Mouse (Mus musculus): Measurements from ENCODE around the gene Gm4952. TPM values are rescaled to one million over a fixed set of nuclear protein-coding genes. Genes with fewer than 3 reads are reported as not detected.

The Gm4952 gene
- total RNA-seq, 2 experiments from 2014 or later: 0.29 TPM; not detected in 1

DNA sequence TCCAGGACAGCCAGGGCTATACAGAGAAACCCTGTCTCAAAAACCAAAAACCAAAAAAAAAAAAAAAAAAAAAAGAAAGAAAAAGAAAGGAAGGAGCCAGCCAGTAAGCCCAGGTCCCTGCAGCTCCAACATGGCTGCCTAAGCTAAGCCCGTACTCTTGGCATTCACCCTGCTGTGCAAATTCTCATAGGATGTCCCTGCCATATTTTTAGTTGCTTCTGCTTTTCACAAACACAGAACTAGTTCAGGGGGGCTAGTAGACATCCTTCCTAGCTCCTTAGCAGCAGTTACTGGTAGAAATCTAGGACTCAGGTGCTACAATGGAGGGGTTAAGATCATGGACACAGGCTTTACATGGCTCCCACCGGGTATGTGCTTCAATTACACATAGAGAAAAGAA lies 24.3 kb upstream of the Gm4952 start:
- no peak for DNase-seq (ENCODE audit: extremely low spot score in 1 of 2, low spot score in 2 of 2)
- H3K4me3 ChIP-seq: no peak overlapping the region
- no peak for TF ChIP-seq CTCF (IDR thresholded peaks at IDR 0.05)
- intact Hi-C loops (cut with DNase I): no loop called here
- no peak overlapping the region for H3K27ac ChIP-seq

DNA sequence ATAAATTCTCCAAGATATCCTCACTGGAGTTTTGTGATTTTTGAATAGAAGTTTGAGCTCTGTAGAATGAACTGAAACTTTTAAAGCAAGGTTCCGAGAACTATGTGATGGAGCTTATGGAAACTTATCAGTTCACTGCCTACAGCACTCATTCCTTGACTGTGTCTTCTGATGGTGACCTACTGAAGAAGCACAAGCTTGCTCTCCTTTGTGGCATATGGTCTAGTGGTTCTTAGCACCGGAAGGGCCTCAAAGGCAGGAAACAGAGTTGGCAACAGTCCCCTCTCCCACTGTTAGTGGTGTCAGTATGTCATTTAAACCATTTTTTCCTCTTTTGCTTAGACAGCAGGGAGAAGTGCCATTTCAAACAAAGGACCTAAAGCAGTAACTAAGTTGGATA lies 23.1 kb upstream of the Gm4952 start:
- TF ChIP-seq CTCF (IDR thresholded peaks at IDR 0.05): no peak
- intact Hi-C loops (cut with DNase I): no loop called here
- DNase-seq (ENCODE audit: extremely low spot score in 1 of 2, low spot score in 2 of 2): no peak

DNA sequence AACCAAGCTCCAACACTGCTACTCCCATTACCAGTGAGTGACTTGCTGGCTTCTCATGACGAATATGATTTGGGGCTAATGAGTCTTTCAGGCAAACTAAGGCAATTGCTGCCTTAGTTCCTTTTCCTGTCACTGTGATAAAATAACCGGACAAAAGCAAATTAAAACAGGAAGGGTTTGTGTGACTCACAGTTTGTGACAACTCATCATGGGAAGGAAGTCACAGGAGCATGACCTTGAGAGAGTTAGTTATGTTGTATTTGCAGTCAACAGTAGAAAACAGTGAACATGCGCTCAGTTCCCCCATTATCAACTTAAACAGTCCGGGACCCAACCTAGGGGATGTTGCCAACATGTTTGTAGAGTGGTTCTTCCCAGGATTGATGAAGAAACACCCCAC lies 14.5 kb upstream of the Gm4952 start:
- no peak for DNase-seq (ENCODE audit: extremely low spot score in 1 of 2, low spot score in 2 of 2)
- no peak overlapping the region for H3K27ac ChIP-seq
- intact Hi-C loops (cut with DNase I): no loop called here
- TF ChIP-seq CTCF (IDR thresholded peaks at IDR 0.05): no peak
- no peak overlapping the region for H3K4me3 ChIP-seq

More for the DNA sequence above, 23.1 kb upstream of the Gm4952 start:
- Histone ChIP-seq H3K4me3 (no peak overlapping the region), H3K27ac (no peak overlapping the region)

DNA sequence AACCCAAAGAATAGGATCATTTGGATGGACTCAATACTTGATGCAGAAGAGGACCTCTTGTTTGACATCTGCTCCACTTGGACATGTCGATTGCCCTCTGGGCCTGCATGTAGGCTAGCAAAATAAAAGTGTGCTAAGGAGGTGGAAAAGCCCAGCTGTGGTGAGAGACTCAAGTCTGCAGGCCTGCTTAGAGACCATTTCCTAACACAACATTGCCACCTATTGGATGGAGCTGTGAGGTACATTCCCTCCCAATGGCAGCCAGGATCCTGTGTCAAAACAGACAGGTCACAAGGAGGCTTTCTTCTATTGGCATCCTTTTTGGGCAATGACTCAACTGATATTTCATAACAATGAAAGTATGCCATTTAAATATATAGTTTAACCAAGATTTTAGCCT lies 7.9 kb upstream of the Gm4952 start:
- Histone ChIP-seq H3K4me3 (no peak overlapping the region), H3K27ac (no peak overlapping the region)
- TF ChIP-seq CTCF (IDR thresholded peaks at IDR 0.05): peak; percentile 89
- DNase-seq (ENCODE audit: extremely low spot score in 1 of 2, low spot score in 2 of 2): peak; percentile 69 to 73
- intact Hi-C loops (cut with DNase I): loop anchor here (1.0 to 5.0 kb wide), 5 partner anchors 74 to 580 kb away; partner anchors contain the start of genes Lpxn and Zfp91

DNA sequence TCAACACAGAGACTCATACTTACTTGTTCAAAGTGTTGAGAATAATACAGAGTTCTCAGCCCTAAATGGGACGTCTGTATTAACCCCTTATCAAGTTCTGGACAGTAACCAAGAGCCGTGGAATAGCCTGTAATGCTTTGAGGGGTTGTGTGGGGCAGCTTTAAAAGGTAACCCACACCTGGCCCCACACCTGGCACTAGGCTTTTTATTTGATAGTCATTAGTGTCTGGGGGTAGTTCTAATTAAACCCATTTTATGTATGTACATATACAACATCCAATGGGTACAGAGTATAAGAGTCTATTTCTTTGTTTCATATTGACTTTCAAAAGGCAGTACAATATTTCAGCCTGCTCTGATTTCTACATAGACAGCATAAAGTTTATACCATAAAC lies 4.6 kb upstream of the Gm4952 start:
- no peak for TF ChIP-seq CTCF (IDR thresholded peaks at IDR 0.05)
- Histone ChIP-seq H3K4me3 (peak overlapping the region; percentile 61), H3K27ac (no peak overlapping the region)
- DNase-seq (ENCODE audit: extremely low spot score in 1 of 2, low spot score in 2 of 2): no peak
- intact Hi-C loops (cut with DNase I): loop anchor here (5.0 kb wide), 1 partner anchor 227 kb away; no protein-coding TSS in a partner anchor

DNA sequence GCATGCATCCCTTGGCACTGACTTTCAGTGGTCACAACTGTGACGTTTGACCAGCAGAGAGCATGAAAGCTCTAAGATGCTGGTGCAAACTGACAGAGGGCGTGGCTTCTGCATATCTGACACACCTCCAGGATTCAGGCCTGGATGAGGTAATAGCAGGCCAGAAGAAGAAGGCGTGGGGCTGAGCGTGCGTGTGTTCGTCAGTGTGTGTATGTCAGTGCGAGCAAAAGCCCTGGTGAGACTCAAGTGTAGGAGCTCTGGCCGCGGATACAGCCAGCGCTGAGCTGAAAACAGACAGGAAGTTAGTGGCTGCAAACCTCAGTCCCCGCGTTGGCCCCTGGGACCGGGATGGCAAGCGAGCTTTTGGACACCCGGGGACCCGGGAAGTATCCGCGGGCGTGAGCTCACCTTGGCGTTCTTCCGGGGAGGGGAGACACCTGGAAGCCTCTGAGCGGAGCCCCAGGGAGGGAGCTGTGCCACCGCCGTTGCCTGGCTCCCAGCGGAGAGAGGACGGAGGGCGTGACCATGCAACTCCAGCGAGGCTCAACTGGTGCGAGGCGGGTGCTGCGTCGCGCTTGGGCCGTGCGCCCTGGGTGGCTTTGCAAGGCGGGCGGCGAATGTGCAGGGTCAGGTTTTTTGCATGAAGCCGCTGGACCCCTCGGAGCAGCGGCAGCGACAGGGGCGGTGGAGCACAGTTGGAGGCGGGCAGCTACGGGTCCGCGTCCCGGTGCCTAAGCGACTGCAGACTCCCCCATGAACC lies 4.1 kb upstream of the Gm4952 start:
- peak overlapping the region; percentile 61 for H3K4me3 ChIP-seq
- H3K27ac ChIP-seq: peak overlapping the region; percentile 87
- intact Hi-C loops (cut with DNase I): loop anchor here (5.0 kb wide), 1 partner anchor 227 kb away; no protein-coding TSS in a partner anchor
- peak; percentile 21 for TF ChIP-seq CTCF (IDR thresholded peaks at IDR 0.05)
- DNase-seq (ENCODE audit: extremely low spot score in 1 of 2, low spot score in 2 of 2): peak; percentile 43 to 54

DNA sequence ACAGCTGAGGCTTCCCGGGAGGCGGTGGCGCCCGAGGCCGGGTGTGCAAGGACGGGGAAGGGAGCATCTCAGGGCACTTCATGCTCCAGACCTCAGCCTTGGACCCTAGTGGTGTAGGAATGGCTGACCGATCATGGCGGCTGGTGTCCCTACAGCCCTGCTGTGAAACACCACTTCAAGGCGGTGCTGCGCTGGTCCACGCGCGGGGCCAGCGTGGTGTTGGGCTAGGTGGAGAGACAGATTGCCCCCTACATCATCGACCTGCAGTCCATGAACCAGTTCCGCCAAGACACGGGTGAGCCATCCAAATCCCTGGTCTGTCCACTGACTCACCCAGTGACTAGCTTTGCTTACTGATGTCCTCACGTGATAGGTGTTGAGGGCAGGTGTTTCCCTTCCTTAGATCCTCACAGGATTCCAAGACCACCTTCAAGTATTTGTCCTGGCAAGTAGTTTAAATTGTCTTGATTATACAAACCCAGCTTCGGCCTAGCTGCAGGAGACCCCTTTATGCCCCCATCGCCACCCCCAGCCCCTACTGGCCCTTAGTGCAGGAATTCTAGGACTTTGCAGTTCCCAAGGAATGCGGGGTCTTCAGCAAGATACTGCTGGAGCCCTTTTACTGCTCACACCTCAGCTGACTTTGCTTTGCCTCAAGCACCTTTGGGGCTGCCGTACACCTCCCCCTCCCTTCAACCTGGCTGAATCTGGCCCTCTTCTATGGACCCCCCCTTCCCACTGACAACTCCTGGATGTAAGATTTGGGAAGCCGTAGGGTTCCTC lies 3.3 kb upstream of the Gm4952 start:
- TF ChIP-seq CTCF (IDR thresholded peaks at IDR 0.05): no peak; the same call in 1 of the 2 replicates
- Histone ChIP-seq H3K27ac (peak overlapping the region; percentile 87), H3K4me3 (peak overlapping the region; percentile 61)
- peak in 1 of 2 experiments; percentile 18 for DNase-seq (ENCODE audit: extremely low spot score in 1 of 2, low spot score in 2 of 2)
- intact Hi-C loops (cut with DNase I): loop anchor here (5.0 kb wide), 1 partner anchor 226 kb away; no protein-coding TSS in a partner anchor

DNA sequence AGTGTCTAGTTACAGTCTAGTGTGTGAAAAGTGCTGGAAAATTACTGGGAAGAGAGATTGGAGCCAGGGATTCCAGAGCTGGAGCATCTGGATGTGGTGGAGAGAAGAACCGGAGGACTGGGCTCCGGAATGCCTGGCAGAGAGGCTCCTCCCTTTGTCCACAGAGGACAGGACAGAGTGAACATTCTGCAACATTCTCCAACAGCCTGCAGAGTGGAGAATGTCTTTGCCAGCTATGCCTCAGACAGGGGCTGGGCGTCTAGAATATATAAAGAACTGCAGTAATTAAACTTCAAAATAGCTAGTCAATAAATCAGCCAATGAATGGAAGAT lies 2.7 kb upstream of the Gm4952 start:
- TF ChIP-seq CTCF (IDR thresholded peaks at IDR 0.05): no peak
- Histone ChIP-seq H3K4me3 (peak overlapping the region; percentile 61), H3K27ac (peak overlapping the region; percentile 87)
- intact Hi-C loops (cut with DNase I): loop anchor here (5.0 kb wide), 1 partner anchor 225 kb away; no protein-coding TSS in a partner anchor
- DNase-seq (ENCODE audit: extremely low spot score in 1 of 2, low spot score in 2 of 2): no peak

DNA sequence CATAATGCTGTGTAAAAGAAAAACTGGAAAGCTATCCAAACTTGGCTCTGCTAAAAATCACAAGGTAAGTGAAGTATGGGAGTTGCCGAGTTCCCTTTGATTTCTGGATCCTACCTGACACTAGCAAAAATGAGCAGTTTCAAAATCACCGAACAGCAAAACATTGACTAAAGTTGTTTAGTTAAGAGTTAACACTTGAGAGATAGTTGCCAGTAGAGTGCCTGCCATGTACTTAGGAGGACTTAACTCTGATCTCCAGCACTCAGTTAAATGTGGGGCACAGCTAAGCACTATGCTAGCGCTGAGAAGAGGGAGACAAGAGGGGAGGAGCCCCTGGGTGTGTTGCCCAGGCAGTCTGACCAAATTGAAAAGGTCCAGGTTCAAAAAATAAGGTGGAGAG lies 1.1 kb upstream of the Gm4952 start:
- Histone ChIP-seq H3K27ac (no peak overlapping the region), H3K4me3 (no peak overlapping the region)
- no peak for TF ChIP-seq CTCF (IDR thresholded peaks at IDR 0.05)
- intact Hi-C loops (cut with DNase I): loop anchor here (5.0 kb wide), 1 partner anchor 224 kb away; no protein-coding TSS in a partner anchor
- no peak for DNase-seq (ENCODE audit: extremely low spot score in 1 of 2, low spot score in 2 of 2)

DNA sequence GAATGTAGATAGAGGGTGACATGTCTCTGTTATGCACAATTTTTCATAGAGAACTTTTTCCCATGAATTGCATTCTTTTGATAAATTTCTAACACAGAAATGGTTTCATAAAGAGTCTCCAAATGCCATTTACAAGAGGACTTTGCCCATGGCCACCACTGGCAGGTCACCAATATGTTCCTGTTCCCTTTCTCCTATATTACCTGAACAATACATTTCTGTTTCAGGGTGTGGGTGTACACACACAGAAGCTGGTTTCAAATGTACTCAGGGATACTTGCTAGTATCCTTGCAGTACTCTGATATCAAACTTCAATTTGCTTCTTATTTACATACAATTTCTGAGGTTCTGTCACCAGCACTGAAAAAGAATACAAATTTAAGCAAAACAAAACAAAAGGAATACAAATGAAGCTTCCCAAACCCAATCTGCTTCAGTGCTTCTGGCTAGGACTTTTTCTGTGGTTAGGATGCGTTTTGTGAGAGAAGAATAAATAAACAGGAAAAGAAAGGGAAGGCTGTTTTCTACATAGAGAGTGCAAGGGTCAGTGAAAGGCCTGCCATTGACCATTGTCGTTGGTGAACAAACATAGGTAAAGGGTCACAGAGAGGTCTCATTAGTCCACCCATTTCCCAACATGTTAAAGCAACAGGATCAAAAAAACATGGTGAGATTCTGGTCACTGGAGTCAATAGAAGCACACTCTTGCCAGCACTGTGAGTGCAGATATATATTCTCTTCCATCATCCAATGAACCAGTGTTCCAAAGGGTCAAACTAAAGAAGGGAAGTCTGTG lies 1.1 kb downstream of the Gm4952 start:
- Histone ChIP-seq H3K27ac (no peak overlapping the region), H3K4me3 (no peak overlapping the region)
- intact Hi-C loops (cut with DNase I): no loop called here
- no peak for TF ChIP-seq CTCF (IDR thresholded peaks at IDR 0.05)
- no peak for DNase-seq (ENCODE audit: extremely low spot score in 1 of 2, low spot score in 2 of 2)

DNA sequence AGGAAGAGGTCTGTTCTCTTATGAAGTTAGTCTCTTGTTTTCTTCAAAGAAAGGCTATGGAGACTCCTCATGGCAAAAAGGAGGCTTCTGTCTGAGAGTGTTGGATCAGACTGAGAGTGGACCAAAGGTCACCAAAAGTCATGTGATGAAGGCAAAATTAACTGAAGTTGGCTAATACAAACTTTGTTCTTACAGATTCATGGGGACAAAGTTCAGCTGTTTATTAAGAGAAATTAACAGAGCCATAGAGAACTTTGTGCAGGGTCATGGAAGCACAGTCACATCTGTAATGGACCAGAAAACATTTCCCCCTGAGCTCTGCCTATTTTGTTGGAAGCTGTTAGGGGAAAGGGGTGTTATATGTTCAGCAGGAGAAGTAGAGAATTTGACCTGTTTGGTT lies 8.6 kb downstream of the Gm4952 start:
- intact Hi-C loops (cut with DNase I): no loop called here
- TF ChIP-seq CTCF (IDR thresholded peaks at IDR 0.05): no peak
- no peak overlapping the region for H3K27ac ChIP-seq
- H3K4me3 ChIP-seq: no peak overlapping the region
- DNase-seq (ENCODE audit: extremely low spot score in 1 of 2, low spot score in 2 of 2): no peak

Data from left cerebral cortex, adult 2 months (tissue).